Mouse (Mus musculus): Measurements from ENCODE around the gene Msh5. TPM values are rescaled to one million over a fixed set of nuclear protein-coding genes. Genes with fewer than 3 reads are reported as not detected.
"Not testable (repeated sequence)": the region's sequence is repeated elsewhere in the genome, so short reads cannot be mapped to it uniquely, and the experiment has no call there.

Gene Msh5
- polyA plus RNA-seq, 1 experiment from 2014 or later = 4.6 TPM

GRCm38 (mm10) chr17:35044904-35045806, 1.4 kb downstream of the Msh5 start:
- no peaks in the 10 kb centered on the region for H3K36me3 ChIP-seq (ENCODE audit: control insufficient read depth, insufficient read depth, low read length)
- H3K4me3 ChIP-seq (ENCODE audit: low read depth, low read length) = peak overlapping the region; percentile 53
- peaks cover 39% of the 10 kb centered on the region for H3K4me1 ChIP-seq (ENCODE audit: control insufficient read depth, insufficient read depth, low read length)
- H3K9ac ChIP-seq (ENCODE audit: low read depth, low read length) = peak overlapping the region; percentile 87; the same call in 1 of the 2 replicates
- H3K27me3 ChIP-seq (ENCODE audit: control insufficient read depth, insufficient read depth, low read length) = no peaks in the 10 kb centered on the region
- WGBS (ENCODE audit: insufficient replicate concordance) = 47% methylated on average over 7 of the region's 7 CpGs
- no peaks in the 10 kb centered on the region for H3K9me3 ChIP-seq (replicated peaks; ENCODE audit: control insufficient read depth, low read length)
- peak overlapping the region; percentile 89 for H3K4me2 ChIP-seq
- H3K27ac ChIP-seq (ENCODE audit: low read depth, low read length) = peak overlapping the region; percentile 90
- ATAC-seq (replicated peaks; ENCODE audit: insufficient number of reproducible peaks, low FRiP score, low TSS enrichment) = no peak

- WGBS (ENCODE audit: insufficient replicate concordance) = 70% methylated on average over 4 of the region's 4 CpGs
- Histone ChIP-seq H3K27me3 (ENCODE audit: control insufficient read depth, insufficient read depth, low read length) (no peaks in the 10 kb centered on the region), H3K27ac (ENCODE audit: low read depth, low read length) (peak overlapping the region; percentile 90), H3K36me3 (ENCODE audit: control insufficient read depth, insufficient read depth, low read length) (no peaks in the 10 kb centered on the region), H3K4me1 (ENCODE audit: control insufficient read depth, insufficient read depth, low read length) (peaks cover 32% of the 10 kb centered on the region), H3K9ac (ENCODE audit: low read depth, low read length) (no peak overlapping the region), H3K4me2 (no peak overlapping the region), H3K4me3 (ENCODE audit: low read depth, low read length) (no peak overlapping the region), H3K9me3 (replicated peaks; ENCODE audit: control insufficient read depth, low read length) (no peaks in the 10 kb centered on the region)
- no peak for ATAC-seq (replicated peaks; ENCODE audit: insufficient number of reproducible peaks, low FRiP score, low TSS enrichment)
Measured at GRCm38 (mm10) chr17:35043794-35044193, 2.8 kb downstream of the Msh5 start.

GRCm38 (mm10) chr17:35039121-35039873, 7.2 kb downstream of the Msh5 start:
- no peak for ATAC-seq (replicated peaks; ENCODE audit: insufficient number of reproducible peaks, low FRiP score, low TSS enrichment)
- Histone ChIP-seq H3K27me3 (ENCODE audit: control insufficient read depth, insufficient read depth, low read length) (no peaks in the 10 kb centered on the region), H3K4me1 (ENCODE audit: control insufficient read depth, insufficient read depth, low read length) (peaks cover 5% of the 10 kb centered on the region; the same call in 1 of the 2 replicates), H3K36me3 (ENCODE audit: control insufficient read depth, insufficient read depth, low read length) (no peaks in the 10 kb centered on the region), H3K9ac (ENCODE audit: low read depth, low read length) (no peak overlapping the region), H3K4me3 (ENCODE audit: low read depth, low read length) (no peak overlapping the region), H3K27ac (ENCODE audit: low read depth, low read length) (no peak overlapping the region), H3K9me3 (replicated peaks; ENCODE audit: control insufficient read depth, low read length) (no peaks in the 10 kb centered on the region), H3K4me2 (no peak overlapping the region)
- WGBS (ENCODE audit: insufficient replicate concordance) = 81% methylated on average over 11 of the region's 11 CpGs

- 68% methylated on average over 6 of the region's 6 CpGs for whole genome bisulfite sequencing (ENCODE audit: insufficient replicate concordance)
- ATAC-seq (replicated peaks; ENCODE audit: insufficient number of reproducible peaks, low FRiP score, low TSS enrichment) = no peak
Measured at GRCm38 (mm10) chr17:35034896-35035295, 11.6 kb downstream of the Msh5 start.

GRCm38 (mm10) chr17:35033703-35034102, 12.8 kb downstream of the Msh5 start:
- H3K27me3 ChIP-seq (ENCODE audit: control insufficient read depth, insufficient read depth, low read length); H3K4me3 ChIP-seq (ENCODE audit: low read depth, low read length); H3K36me3 ChIP-seq (ENCODE audit: control insufficient read depth, insufficient read depth, low read length); H3K27ac ChIP-seq (ENCODE audit: low read depth, low read length); H3K9me3 ChIP-seq (replicated peaks; ENCODE audit: control insufficient read depth, low read length); H3K4me2 ChIP-seq; ATAC-seq (replicated peaks; ENCODE audit: insufficient number of reproducible peaks, low FRiP score, low TSS enrichment); H3K9ac ChIP-seq (ENCODE audit: low read depth, low read length); H3K4me1 ChIP-seq (ENCODE audit: control insufficient read depth, insufficient read depth, low read length): not testable (repeated sequence)
- WGBS (ENCODE audit: insufficient replicate concordance) = 68% methylated on average over 1 of the region's 1 CpGs

More at GRCm38 (mm10) chr17:35034896-35035295, 11.6 kb downstream of the Msh5 start:
- H3K9me3 ChIP-seq (replicated peaks; ENCODE audit: control insufficient read depth, low read length) = no peaks in the 10 kb centered on the region
- H3K4me3 ChIP-seq (ENCODE audit: low read depth, low read length) = no peak overlapping the region
- H3K9ac ChIP-seq (ENCODE audit: low read depth, low read length) = no peak overlapping the region
- H3K4me2 ChIP-seq = no peak overlapping the region
- no peaks in the 10 kb centered on the region for H3K27me3 ChIP-seq (ENCODE audit: control insufficient read depth, insufficient read depth, low read length)
- H3K27ac ChIP-seq (ENCODE audit: low read depth, low read length) = no peak overlapping the region
- H3K4me1 ChIP-seq (ENCODE audit: control insufficient read depth, insufficient read depth, low read length) = no peaks in the 10 kb centered on the region; the same call in 1 of the 2 replicates
- H3K36me3 ChIP-seq (ENCODE audit: control insufficient read depth, insufficient read depth, low read length) = no peaks in the 10 kb centered on the region

- ATAC-seq (replicated peaks; ENCODE audit: insufficient number of reproducible peaks, low FRiP score, low TSS enrichment) = no peak
Measured at GRCm38 (mm10) chr17:35032323-35032870, 14.1 kb downstream of the Msh5 start.

DNA sequence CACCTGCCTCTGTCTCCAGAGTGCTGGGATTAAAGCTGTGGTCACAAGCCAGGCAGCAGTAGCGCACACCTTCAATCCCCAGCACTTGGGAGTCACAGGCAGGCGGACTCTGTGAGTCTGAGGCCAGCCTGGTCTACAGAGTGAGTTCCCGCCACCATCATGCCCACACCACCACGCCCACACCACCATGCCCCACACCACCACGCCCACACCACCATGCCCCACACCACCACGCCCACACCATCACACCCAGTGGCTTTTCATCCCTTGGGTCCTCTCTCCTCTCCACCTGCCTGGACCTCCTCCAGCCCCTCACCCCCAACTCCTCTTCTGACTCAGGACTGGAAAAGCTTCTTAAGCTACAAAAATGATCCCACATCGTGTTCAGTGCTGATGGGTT, 14.7 kb downstream of the Msh5 start:
- H3K4me1 ChIP-seq (ENCODE audit: control insufficient read depth, insufficient read depth, low read length) = peaks cover 13% of the 10 kb centered on the region
- no peak overlapping the region for H3K4me3 ChIP-seq (ENCODE audit: low read depth, low read length)
- H3K9ac ChIP-seq (ENCODE audit: low read depth, low read length) = 0 out of 2 replicates have a peak overlapping the region, but pooled peaks have one; percentile 34
- H3K36me3 ChIP-seq (ENCODE audit: control insufficient read depth, insufficient read depth, low read length) = no peaks in the 10 kb centered on the region
- H3K4me2 ChIP-seq = no peak overlapping the region
- ATAC-seq (replicated peaks; ENCODE audit: insufficient number of reproducible peaks, low FRiP score, low TSS enrichment) = no peak
- H3K27me3 ChIP-seq (ENCODE audit: control insufficient read depth, insufficient read depth, low read length) = no peaks in the 10 kb centered on the region
- H3K27ac ChIP-seq (ENCODE audit: low read depth, low read length) = no peak overlapping the region
- 76% methylated on average over 7 of the region's 7 CpGs for WGBS (ENCODE audit: insufficient replicate concordance)
- no peaks in the 10 kb centered on the region for H3K9me3 ChIP-seq (replicated peaks; ENCODE audit: control insufficient read depth, low read length)

More at GRCm38 (mm10) chr17:35032323-35032870, 14.1 kb downstream of the Msh5 start:
- Histone ChIP-seq H3K4me1 (ENCODE audit: control insufficient read depth, insufficient read depth, low read length) (peaks cover 9% of the 10 kb centered on the region), H3K9ac (ENCODE audit: low read depth, low read length) (no peak overlapping the region), H3K27ac (ENCODE audit: low read depth, low read length) (no peak overlapping the region), H3K27me3 (ENCODE audit: control insufficient read depth, insufficient read depth, low read length) (no peaks in the 10 kb centered on the region), H3K4me2 (no peak overlapping the region), H3K36me3 (ENCODE audit: control insufficient read depth, insufficient read depth, low read length) (no peaks in the 10 kb centered on the region), H3K4me3 (ENCODE audit: low read depth, low read length) (no peak overlapping the region), H3K9me3 (replicated peaks; ENCODE audit: control insufficient read depth, low read length) (no peaks in the 10 kb centered on the region)
- WGBS (ENCODE audit: insufficient replicate concordance) = 60% methylated on average over 8 of the region's 8 CpGs

DNA sequence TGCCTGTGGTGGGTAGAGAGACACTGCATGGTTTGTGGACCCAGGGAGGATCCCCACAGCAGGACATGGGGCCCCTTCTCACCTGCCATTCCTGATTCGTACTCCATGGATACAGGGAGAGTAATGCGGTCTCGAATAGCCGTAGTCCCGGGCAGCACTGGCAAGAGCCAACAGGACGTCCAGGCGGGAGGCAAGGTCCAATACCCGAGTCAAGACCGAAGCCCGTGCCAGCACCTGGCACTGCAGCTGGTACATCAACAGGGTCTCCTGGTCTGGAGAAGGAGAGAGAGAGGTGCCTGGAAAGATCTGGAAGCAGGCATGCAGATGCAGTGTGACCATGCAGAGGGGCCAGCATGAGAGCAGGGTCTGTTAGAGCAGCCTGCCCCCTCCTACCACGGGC, 15.3 kb downstream of the Msh5 start:
- ATAC-seq (replicated peaks; ENCODE audit: insufficient number of reproducible peaks, low FRiP score, low TSS enrichment) = no peak
- Histone ChIP-seq H3K4me2 (no peak overlapping the region), H3K4me1 (ENCODE audit: control insufficient read depth, insufficient read depth, low read length) (peaks cover 13% of the 10 kb centered on the region), H3K36me3 (ENCODE audit: control insufficient read depth, insufficient read depth, low read length) (no peaks in the 10 kb centered on the region), H3K27ac (ENCODE audit: low read depth, low read length) (no peak overlapping the region), H3K9ac (ENCODE audit: low read depth, low read length) (0 out of 2 replicates have a peak overlapping the region, but pooled peaks have one; percentile 34), H3K9me3 (replicated peaks; ENCODE audit: control insufficient read depth, low read length) (no peaks in the 10 kb centered on the region), H3K27me3 (ENCODE audit: control insufficient read depth, insufficient read depth, low read length) (no peaks in the 10 kb centered on the region), H3K4me3 (ENCODE audit: low read depth, low read length) (no peak overlapping the region)
- WGBS (ENCODE audit: insufficient replicate concordance) = 83% methylated on average over 11 of the region's 11 CpGs

Measured in heart, embryonic 11.5 days (tissue).